Mouse (Mus musculus): ENCODE results near the gene AC124108.1.

DNA sequence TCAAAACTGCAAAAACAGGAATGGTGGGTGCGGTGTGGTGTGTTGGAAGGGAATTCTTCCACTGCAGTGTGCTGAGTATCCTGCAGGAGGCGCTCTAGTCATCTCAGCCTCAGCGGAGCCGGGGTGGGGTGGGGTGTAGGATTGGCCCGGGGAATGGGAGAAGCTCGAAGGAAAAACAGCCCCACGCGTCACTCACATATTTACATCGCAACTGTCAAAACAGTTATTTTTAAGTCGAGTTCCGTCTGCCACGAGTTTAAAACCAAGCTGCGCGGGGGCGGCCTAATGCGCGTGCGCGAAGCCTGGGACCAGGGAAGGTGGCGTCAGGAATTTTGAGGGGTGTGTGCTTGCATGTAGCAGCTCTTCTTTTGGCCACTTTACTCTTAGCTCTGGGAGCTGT, 21.0 kb downstream of the AC124108.1 start:
- TF ChIP-seq MAFK (IDR thresholded peaks at IDR 0.05; ENCODE audit: insufficient read depth, low read depth, low read length) (no peak), ZC3H11A (IDR thresholded peaks at IDR 0.05; ENCODE audit: borderline replicate concordance, low read depth, low read length) (no peak), CHD2 (IDR thresholded peaks at IDR 0.05; ENCODE audit: low read depth, low read length) (no peak), HCFC1 (IDR thresholded peaks at IDR 0.05; ENCODE audit: borderline replicate concordance, insufficient read depth, low read length) (no peak), ZNF384 (IDR thresholded peaks at IDR 0.05; ENCODE audit: low read depth, low read length) (no peak)
